Mouse (Mus musculus) limb, embryonic 12.5 days (tissue): ENCODE measurements around the gene 2010003K11Rik. TPM values are rescaled to one million over a fixed set of nuclear protein-coding genes. Genes with fewer than 3 reads are reported as not detected.

Experiments
- ATAC-seq: fragments of 200-750 bp; cut with Nextera tagmentation; 2 replicates; pipeline ENCODE4 v1.8.0; 2017; ENCODE audit warnings: low read depth, moderate TSS enrichment; ENCODE audit not compliant: insufficient number of reproducible peaks, insufficient read depth, low FRiP score, low TSS enrichment
- H3K27ac ChIP-seq: fragments of 300-500 bp; sonication (generic); 2 replicates; pipeline ENCODE4 v1.5.1; 2016; ENCODE audit warnings: mild to moderate bottlenecking, moderate library complexity
- H3K27me3 ChIP-seq: fragments of 300-500 bp; sonication (generic); 2 replicates; pipeline ENCODE4 v1.6.1; 2016; ENCODE audit warnings: mild to moderate bottlenecking, moderate library complexity
- H3K36me3 ChIP-seq: fragments of 300-500 bp; sonication (generic); 2 replicates; pipeline ENCODE4 v1.6.1; 2016; ENCODE audit warnings: mild to moderate bottlenecking, moderate library complexity
- H3K4me1 ChIP-seq: fragments of 300-500 bp; sonication (generic); replicated peaks from 2 replicates; pipeline ENCODE4 v1.6.1; 2016
- H3K4me2 ChIP-seq: fragments of 300-500 bp; sonication (generic); 2 replicates; pipeline ENCODE4 v1.6.1; 2016; ENCODE audit warnings: mild to moderate bottlenecking, moderate library complexity
- H3K4me3 ChIP-seq: fragments of 300-500 bp; sonication (generic); replicated peaks from 2 replicates; pipeline ENCODE4 v1.5.1; 2016; ENCODE audit warnings: mild to moderate bottlenecking
- H3K9ac ChIP-seq: fragments of 300-500 bp; sonication (generic); replicated peaks from 2 replicates; pipeline ENCODE4 v1.6.1; 2016; ENCODE audit warnings: mild to moderate bottlenecking, moderate library complexity
- H3K9me3 ChIP-seq: fragments of 300-500 bp; sonication (generic); 2 replicates; pipeline ENCODE4 v1.6.1; 2016; ENCODE audit warnings: mild to moderate bottlenecking, moderate library complexity
- WGBS: fragments of 180-500 bp; shearing (Covaris S2); methylation state at CpG from one replicate; pipeline ENCODE4 v1.1.7; 2016; 5-methylcytosine and 5-hydroxymethylcytosine counted together
- polyA plus RNA-seq: library from polyadenylated mRNA; unstranded; fragments of >200 nt; fragmentation: Nextera tagmentation; extraction: Ambion mirVana; gene quantifications from 2 replicates; pipeline ENCODE4 v1.2.1, GENCODE M21; 2016

2010003K11Rik gene
- polyA plus RNA-seq, 1 experiment from 2014 or later: not detected

- Histone ChIP-seq H3K4me1 (peaks cover 9% of the 10 kb centered on the region), H3K27me3 (peaks cover 68% of the 10 kb centered on the region), H3K9ac (peak within 1 kb of the TSS; percentile 59), H3K4me3 (peak within 1 kb of the TSS; percentile 58), H3K27ac (no peak within 1 kb of the TSS), H3K4me2 (peak within 1 kb of the TSS; percentile 96), H3K9me3 (no peaks in the 10 kb centered on the region), H3K36me3 (no peaks in the 10 kb centered on the region)
- 33% methylated on average over 21 of the region's 21 CpGs for WGBS
- ATAC-seq: no peak
These were observed 20.8 kb downstream of the 2010003K11Rik start, which contains the start of gene Syt12 for GRCm38 (mm10) chr19:4477345-4478189. Gene Syt12 (minus strand): TSS chr19:4477447.

GRCm38 (mm10) chr19:4476601-4477257 is 21.7 kb downstream of the 2010003K11Rik start:
- no peaks in the 10 kb centered on the region for H3K36me3 ChIP-seq

GRCm38 (mm10) chr19:4475224-4475925 is 23.0 kb downstream of the 2010003K11Rik start:
- Histone ChIP-seq H3K4me3 (no peak overlapping the region), H3K27me3 (peaks cover 64% of the 10 kb centered on the region), H3K9me3 (no peaks in the 10 kb centered on the region), H3K4me1 (peaks cover 9% of the 10 kb centered on the region), H3K27ac (no peak overlapping the region), H3K4me2 (no peak overlapping the region), H3K36me3 (no peaks in the 10 kb centered on the region), H3K9ac (no peak overlapping the region)
- no peak for ATAC-seq
- 81% methylated on average over 11 of the region's 11 CpGs for WGBS

More at GRCm38 (mm10) chr19:4476601-4477257, 21.7 kb downstream of the 2010003K11Rik start:
- H3K27me3 ChIP-seq: peaks cover 64% of the 10 kb centered on the region
- H3K4me1 ChIP-seq: peaks cover 9% of the 10 kb centered on the region
- H3K9me3 ChIP-seq: no peaks in the 10 kb centered on the region
- H3K27ac ChIP-seq: no peak overlapping the region
- H3K9ac ChIP-seq: peak overlapping the region; percentile 59
- peak; percentile 45; the same call in 1 of the 2 replicates for ATAC-seq
- under 1% methylated on average over 70 of the region's 70 CpGs for WGBS
- H3K4me3 ChIP-seq: peak overlapping the region; percentile 58
- H3K4me2 ChIP-seq: peak overlapping the region; percentile 96

GRCm38 (mm10) chr19:4474739-4475138 is 23.6 kb downstream of the 2010003K11Rik start:
- Histone ChIP-seq H3K9me3 (no peaks in the 10 kb centered on the region), H3K9ac (no peak overlapping the region), H3K27me3 (peaks cover 59% of the 10 kb centered on the region), H3K36me3 (no peaks in the 10 kb centered on the region), H3K4me2 (no peak overlapping the region), H3K4me1 (peaks cover 9% of the 10 kb centered on the region), H3K27ac (no peak overlapping the region), H3K4me3 (no peak overlapping the region)
- 47% methylated on average over 3 of the region's 3 CpGs for WGBS
- no peak for ATAC-seq

GRCm38 (mm10) chr19:4473549-4473948 is 24.8 kb downstream of the 2010003K11Rik start:
- H3K4me2 ChIP-seq: no peak overlapping the region
- no peaks in the 10 kb centered on the region for H3K36me3 ChIP-seq
- H3K27me3 ChIP-seq: peaks cover 50% of the 10 kb centered on the region
- no peak overlapping the region for H3K9ac ChIP-seq
- no peaks in the 10 kb centered on the region for H3K9me3 ChIP-seq
- H3K4me1 ChIP-seq: peaks cover 9% of the 10 kb centered on the region
- no peak overlapping the region for H3K27ac ChIP-seq
- 91% methylated on average over 5 of the region's 5 CpGs for WGBS
- H3K4me3 ChIP-seq: no peak overlapping the region
- ATAC-seq: no peak

- H3K4me3 ChIP-seq: no peak overlapping the region
- H3K27ac ChIP-seq: no peak overlapping the region
- ATAC-seq: no peak
- H3K4me1 ChIP-seq: no peaks in the 10 kb centered on the region
- H3K27me3 ChIP-seq: peaks cover 4% of the 10 kb centered on the region; the same call in 1 of the 2 replicates
- no peak overlapping the region for H3K4me2 ChIP-seq
- no peak overlapping the region for H3K9ac ChIP-seq
- no peaks in the 10 kb centered on the region for H3K36me3 ChIP-seq
- no peaks in the 10 kb centered on the region for H3K9me3 ChIP-seq
- 35% methylated on average over 5 of the region's 5 CpGs for WGBS
These were observed 30.0 kb downstream of the 2010003K11Rik start for GRCm38 (mm10) chr19:4468363-4468762.

- H3K4me2 ChIP-seq: no peak overlapping the region
- ATAC-seq: no peak
- no peaks in the 10 kb centered on the region for H3K9me3 ChIP-seq
- 84% methylated on average over 4 of the region's 4 CpGs for WGBS
- no peak overlapping the region for H3K27ac ChIP-seq
- no peaks in the 10 kb centered on the region for H3K36me3 ChIP-seq
- no peak overlapping the region for H3K9ac ChIP-seq
- H3K27me3 ChIP-seq: no peaks in the 10 kb centered on the region
- H3K4me1 ChIP-seq: no peaks in the 10 kb centered on the region
- no peak overlapping the region for H3K4me3 ChIP-seq
These were observed 33.7 kb downstream of the 2010003K11Rik start for GRCm38 (mm10) chr19:4464666-4465065.

GRCm38 (mm10) chr19:4461981-4462380 is 36.4 kb downstream of the 2010003K11Rik start:
- no peaks in the 10 kb centered on the region for H3K9me3 ChIP-seq
- no peak for ATAC-seq
- H3K27ac ChIP-seq: no peak overlapping the region
- H3K4me2 ChIP-seq: no peak overlapping the region
- H3K9ac ChIP-seq: no peak overlapping the region
- no peaks in the 10 kb centered on the region; the same call in 1 of the 2 replicates for H3K27me3 ChIP-seq
- H3K4me3 ChIP-seq: no peak overlapping the region
- WGBS: 87% methylated on average over 8 of the region's 8 CpGs
- H3K36me3 ChIP-seq: no peaks in the 10 kb centered on the region
- no peaks in the 10 kb centered on the region for H3K4me1 ChIP-seq

GRCm38 (mm10) chr19:4456227-4456626 is 42.2 kb downstream of the 2010003K11Rik start:
- Histone ChIP-seq H3K4me2 (0 out of 2 replicates have a peak overlapping the region, but pooled peaks have one; percentile 6), H3K36me3 (no peaks in the 10 kb centered on the region), H3K9ac (no peak overlapping the region), H3K4me1 (peaks cover 11% of the 10 kb centered on the region; the same call in 1 of the 2 replicates), H3K27me3 (no peaks in the 10 kb centered on the region; the same call in 1 of the 2 replicates), H3K4me3 (no peak overlapping the region), H3K27ac (no peak overlapping the region), H3K9me3 (no peaks in the 10 kb centered on the region)
- no peak for ATAC-seq
- 12% methylated on average over 11 of the region's 11 CpGs for WGBS

GRCm38 (mm10) chr19:4455071-4455800 is 43.1 kb downstream of the 2010003K11Rik start:
- Histone ChIP-seq H3K4me2 (no peak overlapping the region), H3K9me3 (no peaks in the 10 kb centered on the region), H3K27me3 (no peaks in the 10 kb centered on the region; the same call in 1 of the 2 replicates), H3K27ac (no peak overlapping the region), H3K36me3 (no peaks in the 10 kb centered on the region), H3K9ac (no peak overlapping the region), H3K4me3 (no peak overlapping the region), H3K4me1 (peaks cover 11% of the 10 kb centered on the region; the same call in 1 of the 2 replicates)
- ATAC-seq: no peak
- WGBS: 79% methylated on average over 15 of the region's 15 CpGs
